Mouse (Mus musculus) frontal cortex, postnatal 36 days (tissue): Measurements from ENCODE around the gene Gm364.

Experiments used
- DNase-seq, 2 experiments: peaks; one replicate each; pipeline ENCODE4 v3.0.0; 2022; ENCODE audit warnings: low spot score in 2 of 2

Gene Gm364

DNA sequence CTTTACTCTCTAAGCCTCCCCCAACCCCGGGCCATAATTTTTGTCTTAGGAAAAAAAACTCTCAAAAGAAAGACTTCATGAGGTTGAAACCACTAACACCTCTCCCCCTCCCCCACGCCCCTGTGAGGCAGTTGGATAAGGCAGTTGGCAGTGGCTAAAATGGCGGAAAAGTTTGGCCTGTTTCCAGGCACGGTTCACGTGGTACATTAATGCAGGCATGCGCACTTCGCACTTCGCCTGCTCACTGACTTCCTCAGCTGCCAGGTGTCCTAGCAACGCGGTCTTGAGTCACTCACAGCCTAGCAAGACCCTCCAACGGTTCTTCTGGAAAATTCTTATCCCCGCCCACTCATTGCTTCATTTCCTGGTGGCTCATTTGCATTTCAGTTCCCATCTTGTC is at the start of gene Gm364:
Gene Gm364, plus strand, starts transcription at position 386 of the 400 bp plus-strand sequence.
- no peak for DNase-seq

DNA sequence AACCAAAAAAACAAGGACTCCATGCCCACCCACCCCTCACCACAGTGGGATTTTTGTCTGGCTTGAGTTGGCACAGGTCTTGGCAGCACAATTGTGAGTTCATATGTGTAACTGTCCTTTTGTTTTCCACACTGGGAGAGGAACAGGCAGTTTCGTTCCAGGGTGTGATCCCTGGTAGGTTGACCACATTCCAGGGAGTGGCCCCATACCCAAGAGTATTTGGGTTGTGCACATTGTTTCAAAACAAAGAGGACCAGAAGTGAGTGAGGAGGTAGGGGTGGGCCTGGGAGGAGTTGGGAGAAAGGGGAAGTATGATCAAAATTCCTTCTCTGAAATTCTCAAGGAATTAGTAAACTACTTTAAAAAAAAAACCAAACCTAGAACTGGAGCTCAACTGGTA is 49.6 kb upstream of the Gm364 start:
- DNase-seq: no peak

DNA sequence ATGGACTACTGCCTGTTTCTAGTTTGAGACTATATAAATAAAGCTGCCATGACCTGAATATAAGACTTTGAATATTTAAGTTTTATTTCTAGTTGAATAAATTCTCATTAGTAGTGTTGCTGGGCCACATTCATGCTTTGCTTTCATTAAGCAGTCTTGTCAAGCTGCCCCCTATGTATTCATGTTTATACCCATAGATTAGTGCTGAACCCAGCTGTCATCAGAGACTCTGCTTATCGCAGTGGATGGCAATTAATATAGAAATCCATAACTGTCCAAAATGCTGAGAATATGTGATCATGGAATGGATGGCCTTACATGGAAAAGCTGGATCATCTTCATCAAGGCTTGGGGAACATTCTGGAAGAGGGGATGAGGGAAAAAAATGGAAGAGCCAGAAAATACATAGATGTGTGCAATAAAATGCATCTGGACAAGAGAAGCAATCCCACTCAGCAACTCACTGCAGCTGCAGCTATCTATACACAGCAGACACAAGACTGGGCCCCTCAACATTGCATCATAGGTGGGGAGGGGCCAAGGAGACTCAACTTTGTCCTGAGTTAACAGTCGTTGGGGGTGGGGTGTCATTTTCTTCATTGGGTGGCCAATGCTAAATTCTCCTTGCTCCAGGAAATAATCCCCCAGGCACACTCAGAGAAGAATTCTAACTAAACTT is 43.9 kb upstream of the Gm364 start:
- no peak for DNase-seq

DNA sequence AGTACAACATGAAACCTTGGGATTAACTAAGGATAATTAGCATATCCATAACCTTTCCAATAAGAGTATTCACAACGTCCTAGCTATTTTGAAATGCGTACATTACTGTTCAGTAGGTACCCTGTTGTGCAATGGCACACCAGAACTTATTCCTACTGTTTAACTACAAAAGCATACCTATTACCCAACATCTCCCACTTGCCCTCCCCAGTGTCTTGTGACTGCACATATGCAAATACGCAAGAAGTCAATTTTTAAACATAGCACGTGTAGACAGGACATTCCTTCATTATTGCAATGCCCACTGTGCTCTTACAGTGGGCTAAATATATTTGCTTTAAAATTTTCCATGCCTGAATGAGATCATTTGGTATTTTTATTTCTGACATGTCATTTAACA is 36.0 kb upstream of the Gm364 start:
- no peak for DNase-seq

DNA sequence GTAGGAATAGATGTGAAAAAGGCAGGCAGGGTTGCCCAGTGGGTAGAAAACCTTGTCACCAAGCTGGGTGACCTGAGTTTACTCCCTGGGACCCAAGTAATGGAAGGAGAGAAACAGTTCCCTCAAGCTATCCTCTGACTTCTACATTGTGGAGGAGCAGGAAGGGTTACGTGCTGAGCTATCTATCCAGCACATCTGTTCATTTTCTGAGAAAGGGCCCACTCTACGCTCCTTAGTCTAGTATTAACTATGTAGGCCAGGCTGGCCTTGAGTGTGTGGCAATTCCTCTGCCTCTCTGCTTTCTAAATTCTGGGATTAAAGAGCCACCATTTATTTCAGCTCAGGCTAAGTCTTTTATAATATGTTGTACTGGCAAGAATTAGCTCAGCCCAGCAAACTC is 35.4 kb upstream of the Gm364 start:
- DNase-seq: no peak

DNA sequence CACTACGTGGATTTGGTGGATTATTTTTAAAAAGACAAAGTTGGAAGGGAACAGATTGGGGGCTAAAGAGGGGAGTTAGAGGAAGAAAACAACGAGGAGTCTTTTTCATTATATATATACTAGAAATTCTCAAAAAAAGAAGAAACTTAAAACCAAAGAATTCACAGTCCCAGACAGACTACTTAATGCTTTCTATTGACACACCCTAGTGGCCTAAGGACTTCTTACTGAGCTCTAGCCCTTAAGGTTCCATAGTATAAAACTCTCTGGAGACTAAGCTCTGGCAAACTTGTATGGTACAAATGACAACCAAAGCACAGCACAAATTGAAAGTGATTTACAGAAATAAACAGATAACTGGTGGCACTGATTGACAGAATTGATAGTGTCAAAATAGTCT is 34.9 kb upstream of the Gm364 start:
- no peak for DNase-seq

DNA sequence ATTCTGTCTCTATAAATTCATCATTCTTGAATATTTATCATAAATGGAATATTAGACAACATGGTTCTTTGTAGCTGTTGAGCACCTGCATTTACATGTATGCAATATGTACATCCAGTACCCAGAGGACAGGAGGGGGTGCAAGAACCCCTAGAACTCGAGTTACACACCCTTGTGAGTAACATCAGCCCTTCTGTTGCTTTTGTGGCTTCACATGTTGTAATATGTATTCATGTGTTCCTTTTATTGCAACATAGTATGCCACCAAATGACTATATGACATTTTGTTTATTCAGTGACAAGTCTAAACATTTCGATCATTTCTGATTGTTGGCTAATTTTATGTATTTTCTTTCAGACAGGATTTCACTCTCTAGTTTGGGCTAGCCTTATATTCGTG is 31.9 kb upstream of the Gm364 start:
- no peak for DNase-seq

DNA sequence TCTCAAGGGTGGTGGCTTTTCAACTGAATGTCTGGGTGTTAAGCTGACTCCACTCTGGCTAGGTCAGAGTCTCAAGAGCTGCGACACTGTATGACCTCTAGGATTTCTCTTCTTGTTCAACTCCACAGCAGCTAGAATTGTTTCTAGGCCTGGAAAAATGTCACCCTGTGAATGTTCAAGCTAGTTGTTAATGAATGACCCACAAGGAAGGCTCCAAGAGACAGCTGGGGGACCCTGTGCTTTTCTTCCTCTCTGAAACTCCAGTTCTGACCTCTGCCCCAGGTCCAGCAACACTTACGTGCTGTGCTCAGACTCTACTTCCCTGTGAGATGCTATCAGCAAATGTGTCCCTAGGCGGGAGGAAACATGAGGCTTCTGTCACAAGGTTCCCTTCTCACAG is 30.4 kb upstream of the Gm364 start:
- no peak for DNase-seq

DNA sequence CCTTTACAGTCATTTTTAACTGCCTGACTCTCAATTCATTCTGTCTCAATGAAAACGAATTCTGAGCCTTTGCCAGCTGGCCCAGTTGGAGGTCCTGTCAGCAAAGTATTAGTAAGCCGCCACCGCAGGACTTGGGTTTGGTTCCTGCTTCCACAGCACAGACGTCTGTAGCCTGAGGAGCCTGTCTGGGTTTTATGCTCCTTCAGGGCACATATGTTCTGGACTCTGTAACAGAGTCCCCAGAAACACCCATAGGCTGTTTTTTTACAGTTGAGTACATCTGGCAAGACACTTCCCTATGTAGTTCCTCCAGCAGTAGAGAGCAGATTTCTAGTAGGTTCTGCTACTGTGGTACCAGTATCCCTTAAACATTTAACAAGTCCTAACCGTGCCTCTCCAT is 28.0 kb upstream of the Gm364 start:
- DNase-seq: no peak

DNA sequence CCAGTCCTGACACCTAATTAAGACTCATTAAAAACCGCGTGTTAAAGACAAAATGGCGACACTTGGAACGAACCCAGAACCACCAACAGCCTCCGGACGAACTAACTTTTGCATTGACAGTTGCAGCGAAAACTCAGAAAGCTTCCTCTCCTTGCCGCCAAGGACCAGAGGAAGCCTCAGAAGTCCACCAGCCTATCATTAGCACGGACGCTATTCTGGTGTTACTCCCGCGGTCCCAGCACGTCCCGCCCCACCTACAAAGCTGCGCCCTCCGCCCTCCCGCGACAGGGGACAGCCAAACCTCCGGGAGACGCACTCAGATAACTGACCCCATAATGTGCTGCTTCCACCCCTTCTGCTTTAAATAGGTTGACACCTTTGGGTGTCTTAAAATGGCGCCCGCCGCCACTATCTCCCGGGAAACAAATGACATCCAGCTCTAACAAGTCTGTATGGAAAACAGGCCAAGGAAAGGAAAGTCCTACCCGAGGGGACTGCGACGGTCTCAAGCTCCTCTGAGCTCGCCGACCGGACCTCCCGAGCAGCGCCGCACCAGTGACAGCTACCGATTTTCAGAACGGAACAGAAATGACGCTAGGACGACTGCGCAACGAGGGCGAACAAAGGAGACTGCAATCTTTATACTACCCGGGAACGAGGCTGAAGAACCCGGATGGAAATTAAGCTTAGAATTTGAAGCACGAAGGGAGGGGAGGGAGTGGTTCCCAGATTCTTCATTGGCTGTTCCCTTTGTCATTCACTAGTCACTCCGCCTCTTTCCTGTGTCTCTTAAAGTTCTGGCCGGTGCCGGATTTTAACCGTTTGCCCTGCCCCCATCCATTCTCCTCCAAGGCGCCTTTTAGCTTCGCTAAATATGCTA is 16.3 kb upstream of the Gm364 start, which contains the start of gene Rbmx:
Gene Rbmx, minus strand, starts transcription at position 670 of the 880 bp plus-strand sequence.
- peak; percentile 77 to 87 for DNase-seq

DNA sequence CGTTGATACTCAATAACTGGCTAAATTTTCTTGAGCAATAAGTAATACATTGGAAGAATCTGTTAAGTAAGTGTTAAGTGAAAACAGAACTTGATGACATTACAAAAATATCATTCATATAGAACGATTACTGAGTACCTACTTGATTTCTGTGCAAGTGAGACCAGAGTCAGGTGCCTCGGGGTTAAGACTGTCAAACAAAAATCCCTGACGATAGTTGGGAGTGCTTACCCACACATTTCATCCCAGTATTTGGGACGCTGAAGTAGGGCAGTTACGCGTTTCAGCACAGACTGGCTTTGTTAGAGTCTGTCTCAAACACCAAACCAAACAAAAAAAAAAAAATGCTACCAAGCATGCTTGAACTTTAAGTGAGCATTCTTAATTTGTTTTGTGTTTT is 15.5 kb upstream of the Gm364 start:
- DNase-seq: peak in 1 of 2 experiments; percentile 4

DNA sequence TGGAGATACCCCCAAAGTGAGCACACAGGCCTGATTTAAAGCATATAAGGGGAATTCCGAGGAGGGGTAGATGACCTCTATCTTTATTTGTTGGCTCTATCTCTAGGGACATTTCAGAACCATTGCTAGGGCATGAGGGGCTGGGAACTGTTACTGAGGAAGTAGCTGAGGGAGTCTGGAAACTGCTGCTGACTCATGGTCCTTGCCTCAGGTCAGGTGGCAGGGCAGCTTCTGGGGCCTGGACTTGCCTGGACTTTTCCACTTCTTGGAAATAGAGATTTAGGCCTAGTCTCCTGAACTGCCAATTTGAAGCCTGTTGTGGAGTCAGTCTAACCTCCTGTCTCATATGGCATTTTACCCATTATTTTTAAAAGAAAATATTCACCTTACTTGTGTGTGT is 7.6 kb upstream of the Gm364 start:
- no peak for DNase-seq

DNA sequence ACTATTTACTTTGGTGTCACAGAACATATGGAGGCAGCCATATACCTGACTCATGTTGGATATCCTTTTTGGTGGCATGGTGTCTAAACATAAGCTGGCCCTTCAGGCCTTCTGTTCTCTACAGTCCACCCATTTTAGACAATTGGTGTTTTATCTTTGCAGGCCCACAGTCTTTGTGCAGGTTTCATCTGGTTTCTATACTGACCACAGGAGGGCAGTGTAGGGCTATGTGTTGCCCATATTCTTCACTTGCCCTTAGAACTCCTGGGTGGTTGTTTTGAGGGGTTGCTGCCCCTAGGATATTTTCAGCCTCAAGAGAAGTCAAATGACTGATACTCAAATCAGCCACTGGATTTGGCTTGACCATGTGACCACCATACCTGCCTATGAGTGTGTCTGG is 5.3 kb upstream of the Gm364 start:
- DNase-seq: peak in 1 of 2 experiments; percentile 5

DNA sequence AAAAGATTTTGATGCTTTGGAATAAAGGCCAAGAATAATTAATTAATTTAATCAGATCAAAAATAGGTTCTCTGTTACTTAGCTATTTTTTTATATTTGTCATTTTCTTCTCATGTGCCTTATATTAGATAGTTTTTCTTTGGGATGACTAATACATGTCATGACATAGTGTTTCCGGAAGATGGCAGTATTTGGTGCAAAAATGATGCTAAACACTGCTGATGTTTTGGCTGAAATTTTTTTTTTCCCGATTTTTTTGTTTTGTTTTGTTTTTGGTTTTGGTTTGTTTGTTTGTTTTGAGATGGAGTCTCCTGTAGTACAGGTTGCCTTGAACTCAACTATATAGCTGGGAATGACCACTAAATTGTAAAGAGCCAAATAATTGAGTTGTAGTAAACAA is 22.7 kb downstream of the Gm364 start:
- DNase-seq: no peak

DNA sequence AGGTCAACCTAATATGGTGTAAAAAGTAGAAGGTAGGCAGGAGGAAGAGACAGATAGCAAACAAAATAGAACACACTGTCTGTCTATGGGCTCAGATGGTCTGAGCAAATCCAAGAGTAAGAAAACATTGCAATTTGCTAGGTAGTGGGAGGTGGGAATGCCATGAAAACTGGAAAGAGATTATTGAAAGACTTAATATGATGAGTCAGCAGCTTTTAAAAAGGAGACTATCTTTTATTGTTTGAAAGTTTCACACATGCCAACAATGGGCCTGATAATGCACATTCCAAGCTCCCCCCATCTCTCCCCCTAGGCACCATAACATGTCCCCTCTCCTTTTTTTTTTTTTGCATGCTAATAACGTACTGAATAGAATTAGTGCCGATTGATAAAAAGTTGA is 24.9 kb downstream of the Gm364 start:
- no peak for DNase-seq

DNA sequence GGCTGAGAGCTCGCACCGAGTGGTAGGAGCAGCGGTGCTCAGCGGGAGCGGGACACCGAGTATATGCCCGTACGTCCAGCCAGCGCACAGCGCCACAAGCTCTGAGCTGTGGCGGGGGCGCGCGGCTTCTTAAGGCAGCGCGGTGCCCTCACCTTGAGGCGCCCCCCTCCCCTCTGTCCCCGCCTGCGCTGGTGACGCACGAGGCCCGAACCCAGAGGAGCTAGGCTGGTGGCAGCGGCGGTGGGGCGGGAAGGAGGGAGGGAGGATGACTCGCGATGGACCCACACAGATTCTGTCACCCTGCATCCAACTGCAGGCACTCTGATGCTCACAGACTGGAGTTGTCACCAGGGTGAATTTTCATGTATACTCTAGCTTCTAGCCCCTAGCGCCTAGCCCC is 94.7 kb downstream of the Gm364 start, which contains the start of gene Gpr101:
Gene Gpr101, minus strand, starts transcription at position 124 of the 400 bp plus-strand sequence.
- DNase-seq: peak in 1 of 2 experiments; percentile 11

DNA sequence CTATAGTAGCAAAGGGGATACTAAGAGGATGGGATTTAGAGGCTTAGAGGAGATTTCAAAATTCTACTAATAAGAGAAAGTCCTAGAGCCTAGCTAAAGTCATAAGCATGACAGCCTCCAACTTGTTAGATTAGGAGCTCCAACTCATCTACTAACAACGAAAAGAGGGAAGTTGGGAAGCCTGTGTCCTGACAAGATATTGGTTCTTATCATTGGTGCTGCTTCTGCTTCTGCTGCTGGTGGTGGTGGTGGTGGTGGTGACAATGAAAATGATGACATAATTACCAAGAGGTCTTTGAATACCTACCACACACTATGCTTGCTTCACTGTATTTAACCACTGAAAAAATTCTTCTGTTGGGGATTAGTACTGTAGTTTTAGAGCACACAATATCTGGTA is 97.3 kb downstream of the Gm364 start:
- DNase-seq: no peak

DNA sequence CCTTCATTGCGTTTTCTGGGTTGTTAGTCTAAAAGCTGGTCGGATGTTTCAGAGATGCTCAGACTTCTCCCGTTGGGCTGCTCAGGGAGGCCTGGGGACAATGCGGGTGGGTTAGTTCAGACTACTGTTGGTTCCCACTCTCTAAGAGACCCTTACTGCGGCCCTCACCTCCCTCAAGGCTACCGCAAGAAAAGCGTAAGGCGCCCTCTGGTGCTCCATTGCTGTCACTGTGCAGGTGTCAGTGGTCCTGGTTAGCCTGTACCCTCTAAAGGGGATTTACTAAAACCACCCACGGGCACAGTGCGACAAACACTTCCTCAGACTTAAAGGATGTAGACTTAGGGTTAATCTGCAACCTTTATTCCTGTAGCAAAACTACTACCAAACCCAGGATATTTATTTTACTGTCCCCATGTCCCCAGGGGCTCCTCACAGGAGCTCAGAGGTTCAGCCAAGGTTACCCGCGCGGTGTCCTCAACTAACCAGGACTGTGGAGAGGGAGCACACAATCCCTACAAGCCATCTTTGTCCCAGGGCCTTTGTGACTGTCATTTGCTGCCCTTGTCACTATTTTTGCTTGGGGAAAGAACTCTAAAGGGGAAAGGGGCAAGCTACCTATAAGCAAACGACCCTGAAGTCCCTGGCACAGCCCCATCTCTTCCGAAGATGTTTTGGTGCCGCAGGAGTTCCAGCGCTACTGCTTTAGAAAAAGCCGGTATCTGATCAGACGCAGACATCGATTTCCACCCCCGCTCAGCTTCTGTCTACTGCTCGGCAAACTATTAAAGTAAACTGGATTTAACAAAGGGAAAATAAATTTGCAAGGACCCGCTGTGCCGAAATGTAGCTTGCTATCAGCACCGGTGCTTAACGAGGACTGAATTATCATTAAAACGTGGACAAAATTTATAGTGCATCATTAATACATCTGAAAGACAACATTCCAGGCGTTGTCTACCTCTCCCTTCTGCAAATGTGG is 112.5 kb downstream of the Gm364 start:
- no peak for DNase-seq
